Mouse (Mus musculus) midbrain, embryonic 10.5 days (tissue): ENCODE results near the gene Pycard. TPM values are rescaled to one million over a fixed set of nuclear protein-coding genes. Genes with fewer than 3 reads are reported as not detected.
"Not testable (repeated sequence)": the region's sequence is repeated elsewhere in the genome, so short reads cannot be mapped to it uniquely, and the experiment has no call there.

Source experiments
- DNase-seq: peaks from one replicate; pipeline ENCODE4 v3.0.0-alpha.2; 2017; ENCODE audit warnings: low spot score
- H3K27ac ChIP-seq: fragments of 300-500 bp; sonication (generic); replicated peaks from 2 replicates; pipeline ENCODE4 v1.5.1; 2016; ENCODE audit warnings: mild to moderate bottlenecking
- H3K27me3 ChIP-seq: fragments of 300-500 bp; sonication (generic); 2 replicates; pipeline ENCODE4 v1.6.1; 2016; ENCODE audit warnings: low read depth, mild to moderate bottlenecking; ENCODE audit not compliant: poor library complexity, severe bottlenecking
- H3K36me3 ChIP-seq: fragments of 300-500 bp; sonication (generic); 2 replicates; pipeline ENCODE4 v1.6.1; 2016; ENCODE audit warnings: mild to moderate bottlenecking, moderate library complexity
- H3K4me1 ChIP-seq: fragments of 300-500 bp; sonication (generic); 2 replicates; pipeline ENCODE4 v1.6.1; 2016
- H3K4me3 ChIP-seq: fragments of 300-500 bp; sonication (generic); 2 replicates; pipeline ENCODE4 v1.5.1; 2016; ENCODE audit warnings: mild to moderate bottlenecking, moderate library complexity
- H3K9me3 ChIP-seq: fragments of 300-500 bp; sonication (generic); replicated peaks from 2 replicates; pipeline ENCODE4 v1.6.1; 2016; ENCODE audit warnings: mild to moderate bottlenecking
- WGBS: fragments of 180-500 bp; shearing (Covaris S2); methylation state at CpG from one replicate; pipeline ENCODE4 v1.1.7; 2016; 5-methylcytosine and 5-hydroxymethylcytosine counted together
- polyA plus RNA-seq: library from polyadenylated mRNA; unstranded; fragments of >200 nt; fragmentation: Nextera tagmentation; extraction: Ambion mirVana; gene quantifications from 2 replicates; pipeline ENCODE4 v1.2.1, GENCODE M21; 2016

Pycard gene
- polyA plus RNA-seq, result 6.1 and 7.5 TPM in 2 replicates

DNA sequence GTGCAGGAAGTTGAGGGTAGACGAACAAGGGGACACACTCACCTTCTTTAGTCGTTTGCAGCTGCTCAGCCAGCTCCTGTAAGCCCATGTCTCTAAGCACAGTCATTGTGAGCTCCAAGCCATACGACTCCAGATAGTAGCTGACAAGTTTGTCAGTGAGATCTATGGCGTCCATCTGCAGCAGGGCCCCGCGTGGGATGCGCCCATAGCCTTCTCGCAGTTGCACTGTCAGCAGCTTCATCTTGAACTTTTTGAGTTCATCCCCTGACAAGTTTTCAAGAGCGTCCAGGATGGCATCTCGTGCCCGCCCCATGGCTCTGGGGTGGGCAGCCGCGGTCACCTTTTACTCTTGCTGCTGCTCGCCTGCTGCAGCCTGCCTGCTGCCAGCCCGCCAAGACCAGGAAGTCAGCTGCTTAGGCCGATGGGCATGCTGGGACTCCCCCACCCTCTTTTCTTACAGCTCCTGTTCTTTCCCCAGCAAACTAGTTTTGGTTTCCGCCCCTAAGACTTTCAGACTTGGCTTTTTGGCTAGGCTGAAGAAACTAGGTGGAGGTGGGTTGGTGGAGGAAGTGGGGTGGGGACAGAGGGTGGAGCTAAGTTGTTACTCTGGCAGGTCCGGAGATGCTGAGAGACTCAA, at the start of gene Pycard:
Gene Pycard, minus strand, starts transcription at position 527 of the 637 bp plus-strand sequence.
- no peaks in the 10 kb centered on the region for H3K27me3 ChIP-seq
- H3K36me3 ChIP-seq, result peaks cover 44% of the 10 kb centered on the region
- peak within 1 kb of the TSS; percentile 46; the same call in 1 of the 2 replicates for H3K27ac ChIP-seq
- peak within 1 kb of the TSS; percentile 30 for H3K4me3 ChIP-seq
- no peaks in the 10 kb centered on the region for H3K9me3 ChIP-seq
- DNase-seq, result no peak
- H3K4me1 ChIP-seq, result peaks cover 12% of the 10 kb centered on the region
- WGBS, result 21% methylated on average over 18 of the region's 18 CpGs

DNA sequence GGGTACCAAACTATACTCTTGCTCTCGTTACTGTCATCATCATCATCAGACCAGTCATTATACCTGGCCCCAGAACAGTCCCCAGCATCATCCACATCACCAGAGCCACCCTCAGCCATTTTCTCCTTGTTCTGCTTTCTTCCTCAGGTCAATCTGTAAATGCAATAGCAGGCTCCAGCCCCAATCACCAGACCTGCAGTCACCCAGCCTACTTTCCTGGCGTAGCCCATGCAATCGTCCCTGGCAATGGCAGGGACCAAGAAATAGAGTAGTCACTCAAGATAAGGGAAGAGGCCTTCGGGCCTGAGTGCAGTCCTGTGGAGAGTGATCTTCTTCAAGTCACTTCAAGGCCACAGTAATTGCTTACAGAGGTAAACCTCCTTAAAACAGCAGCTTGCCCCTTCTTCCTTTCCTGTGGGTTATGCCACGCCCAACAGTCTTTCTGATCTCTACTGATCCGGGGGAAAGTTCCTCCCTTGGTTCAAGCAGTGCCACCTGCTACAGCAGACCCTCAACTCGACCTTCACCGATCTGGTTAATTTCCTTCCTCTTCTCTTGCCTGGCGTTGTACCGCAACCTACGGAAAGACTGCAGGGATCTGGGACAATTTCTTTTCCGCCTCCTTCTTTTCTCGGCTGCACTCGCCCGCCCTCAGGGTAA, 48.6 kb upstream of the Pycard start:
- not testable (repeated sequence) for DNase-seq
- WGBS, result 86% methylated on average over 15 of the region's 15 CpGs

DNA sequence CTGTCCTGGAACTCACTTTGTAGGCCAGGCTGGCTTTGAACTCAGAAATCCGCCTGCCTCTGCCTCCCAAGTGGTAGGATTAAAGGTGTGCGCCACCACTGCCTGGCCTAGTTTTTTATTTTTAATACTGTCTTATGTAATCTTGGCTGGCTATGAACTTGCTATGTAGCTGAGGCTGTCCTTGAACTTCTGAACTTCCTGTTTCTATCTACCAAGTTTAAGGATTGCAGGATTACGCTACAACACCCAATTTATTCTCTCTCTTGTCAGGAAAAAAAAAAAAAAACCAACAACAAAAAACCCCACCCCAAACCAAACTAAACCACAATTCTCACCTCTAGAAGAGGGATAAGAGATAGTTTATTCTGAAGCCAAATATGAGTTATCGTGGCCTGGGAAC, 39.9 kb upstream of the Pycard start:
- Histone ChIP-seq H3K36me3 (no peaks in the 10 kb centered on the region), H3K9me3 (no peaks in the 10 kb centered on the region), H3K4me3 (no peak overlapping the region), H3K27ac (no peak overlapping the region), H3K27me3 (no peaks in the 10 kb centered on the region), H3K4me1 (no peaks in the 10 kb centered on the region)
- no peak for DNase-seq
- WGBS, result 89% methylated on average over 4 of the region's 4 CpGs

More for the DNA sequence above, 48.6 kb upstream of the Pycard start:
- not testable (repeated sequence) for H3K4me1 ChIP-seq, H3K27me3 ChIP-seq, H3K27ac ChIP-seq, H3K4me3 ChIP-seq, H3K9me3 ChIP-seq, H3K36me3 ChIP-seq

DNA sequence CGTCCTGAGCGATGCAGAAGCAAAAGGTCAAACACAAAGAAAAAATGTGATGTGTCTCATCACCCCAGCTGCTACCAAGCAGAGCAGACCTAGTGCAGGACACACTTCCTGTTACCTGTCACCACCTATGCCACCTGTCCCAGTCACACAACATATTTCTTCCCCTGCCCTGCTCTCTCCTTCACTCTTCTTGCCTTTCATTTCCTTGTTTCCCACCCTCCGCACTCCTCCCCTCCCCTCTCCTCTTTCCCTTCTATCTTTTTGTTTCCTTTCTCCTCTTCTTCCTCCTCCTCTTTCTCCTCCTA, 39.3 kb upstream of the Pycard start:
- H3K4me3 ChIP-seq, result no peak overlapping the region
- H3K9me3 ChIP-seq, result no peaks in the 10 kb centered on the region
- no peaks in the 10 kb centered on the region for H3K36me3 ChIP-seq
- H3K27ac ChIP-seq, result no peak overlapping the region
- H3K4me1 ChIP-seq, result no peaks in the 10 kb centered on the region
- 92% methylated on average over 3 of the region's 3 CpGs for WGBS
- no peak for DNase-seq
- no peaks in the 10 kb centered on the region for H3K27me3 ChIP-seq

- H3K4me1 ChIP-seq, result no peaks in the 10 kb centered on the region
- no peak overlapping the region for H3K27ac ChIP-seq
- no peaks in the 10 kb centered on the region for H3K27me3 ChIP-seq
- H3K36me3 ChIP-seq, result no peaks in the 10 kb centered on the region
- DNase-seq, result no peak
- no peaks in the 10 kb centered on the region for H3K9me3 ChIP-seq
- WGBS, result 91% methylated on average over 5 of the region's 5 CpGs
- no peak overlapping the region for H3K4me3 ChIP-seq
Measured at GRCm38 (mm10) chr7:128032290-128032988, 38.8 kb upstream of the Pycard start.

DNA sequence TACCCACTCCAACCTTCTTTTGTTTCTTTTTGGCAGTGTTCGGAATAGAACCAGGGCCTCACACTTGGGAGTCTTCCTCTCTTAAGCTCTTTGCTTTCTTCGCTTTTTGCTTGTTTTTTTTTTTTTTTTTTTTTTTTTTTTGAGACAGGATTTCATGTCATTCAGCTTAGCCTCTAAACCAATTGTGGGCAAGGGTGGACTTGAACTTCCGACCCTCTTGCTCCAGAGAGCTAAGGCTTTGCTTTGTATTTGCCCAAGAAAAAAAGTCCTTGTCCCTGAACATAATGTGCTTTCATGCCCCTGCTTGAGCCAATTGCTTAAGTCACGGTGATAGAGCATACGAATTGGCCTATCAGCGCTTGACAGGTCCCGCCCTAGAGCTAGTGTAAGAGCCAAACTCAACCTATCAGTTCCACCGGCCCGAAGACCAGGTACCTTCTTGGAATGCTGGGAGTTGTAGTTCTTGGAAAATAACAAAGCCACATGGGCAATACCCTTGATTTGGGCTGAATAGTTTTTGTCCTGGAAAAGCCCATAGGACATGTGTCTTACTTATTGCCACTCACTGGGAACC, 37.8 kb upstream of the Pycard start:
- DNase-seq, result peak; percentile 24
- H3K4me1 ChIP-seq, result no peaks in the 10 kb centered on the region
- no peaks in the 10 kb centered on the region for H3K36me3 ChIP-seq
- no peak overlapping the region for H3K4me3 ChIP-seq
- H3K27me3 ChIP-seq, result no peaks in the 10 kb centered on the region
- no peaks in the 10 kb centered on the region for H3K9me3 ChIP-seq
- no peak overlapping the region for H3K27ac ChIP-seq
- 37% methylated on average over 9 of the region's 9 CpGs for WGBS

GRCm38 (mm10) chr7:128025381-128025780, 31.7 kb upstream of the Pycard start:
- Histone ChIP-seq H3K27ac (no peak overlapping the region), H3K4me3 (no peak overlapping the region), H3K27me3 (no peaks in the 10 kb centered on the region), H3K4me1 (no peaks in the 10 kb centered on the region), H3K9me3 (no peaks in the 10 kb centered on the region), H3K36me3 (no peaks in the 10 kb centered on the region)
- WGBS, result 80% methylated on average over 4 of the region's 4 CpGs
- no peak for DNase-seq

GRCm38 (mm10) chr7:128024932-128025331, 31.3 kb upstream of the Pycard start:
- no peaks in the 10 kb centered on the region for H3K9me3 ChIP-seq
- H3K36me3 ChIP-seq, result no peaks in the 10 kb centered on the region
- 93% methylated on average over 4 of the region's 4 CpGs for whole genome bisulfite sequencing
- no peak overlapping the region for H3K4me3 ChIP-seq
- H3K27ac ChIP-seq, result no peak overlapping the region
- no peaks in the 10 kb centered on the region for H3K4me1 ChIP-seq
- no peak for DNase-seq
- no peaks in the 10 kb centered on the region for H3K27me3 ChIP-seq

DNA sequence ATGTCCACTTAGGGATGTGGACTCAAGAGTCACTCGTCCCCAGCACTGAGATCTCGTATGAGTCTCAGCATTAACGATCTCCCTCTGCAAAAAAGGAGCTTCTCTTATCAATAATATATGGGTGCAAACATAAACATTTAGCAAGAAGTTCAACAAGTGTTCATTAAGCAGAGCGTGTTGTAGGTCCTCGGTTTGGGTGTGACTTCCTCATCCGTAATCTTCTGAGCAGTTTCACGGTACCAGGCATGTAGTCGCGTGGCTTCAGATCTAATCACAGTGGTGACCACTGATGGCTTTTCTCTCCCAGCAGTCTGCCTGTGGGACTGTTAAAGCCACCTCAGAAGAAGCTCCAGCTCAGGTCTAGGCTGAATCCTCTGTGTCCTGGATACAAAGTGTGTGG, 30.7 kb upstream of the Pycard start:
- Histone ChIP-seq H3K27ac (no peak overlapping the region), H3K4me1 (no peaks in the 10 kb centered on the region), H3K4me3 (no peak overlapping the region), H3K36me3 (no peaks in the 10 kb centered on the region), H3K27me3 (no peaks in the 10 kb centered on the region), H3K9me3 (no peaks in the 10 kb centered on the region)
- 95% methylated on average over 9 of the region's 9 CpGs for WGBS
- DNase-seq, result no peak

GRCm38 (mm10) chr7:128023565-128023964, 29.9 kb upstream of the Pycard start:
- no peaks in the 10 kb centered on the region for H3K36me3 ChIP-seq
- 96% methylated on average over 4 of the region's 4 CpGs for WGBS
- DNase-seq, result no peak
- H3K27me3 ChIP-seq, result no peaks in the 10 kb centered on the region
- no peak overlapping the region for H3K27ac ChIP-seq
- H3K4me3 ChIP-seq, result no peak overlapping the region
- H3K9me3 ChIP-seq, result no peaks in the 10 kb centered on the region
- H3K4me1 ChIP-seq, result no peaks in the 10 kb centered on the region

- Histone ChIP-seq H3K36me3 (no peaks in the 10 kb centered on the region), H3K27me3 (no peaks in the 10 kb centered on the region), H3K9me3 (no peaks in the 10 kb centered on the region), H3K27ac (no peak overlapping the region), H3K4me1 (no peaks in the 10 kb centered on the region), H3K4me3 (no peak overlapping the region)
- 63% methylated on average over 8 of the region's 8 CpGs for WGBS
- DNase-seq, result no peak
Measured at GRCm38 (mm10) chr7:128022974-128023373, 29.3 kb upstream of the Pycard start.

- no peak overlapping the region for H3K4me3 ChIP-seq
- 87% methylated on average over 2 of the region's 2 CpGs for WGBS
- no peaks in the 10 kb centered on the region for H3K4me1 ChIP-seq
- no peak for DNase-seq
- no peaks in the 10 kb centered on the region for H3K36me3 ChIP-seq
- no peaks in the 10 kb centered on the region for H3K27me3 ChIP-seq
- H3K9me3 ChIP-seq, result no peaks in the 10 kb centered on the region
- no peak overlapping the region for H3K27ac ChIP-seq
Measured at GRCm38 (mm10) chr7:128019187-128019586, 25.5 kb upstream of the Pycard start.

GRCm38 (mm10) chr7:128018275-128018674, 24.6 kb upstream of the Pycard start:
- 89% methylated on average over 3 of the region's 3 CpGs for WGBS
- no peak for DNase-seq
- no peaks in the 10 kb centered on the region for H3K27me3 ChIP-seq
- no peaks in the 10 kb centered on the region for H3K9me3 ChIP-seq
- H3K4me1 ChIP-seq, result no peaks in the 10 kb centered on the region
- H3K4me3 ChIP-seq, result no peak overlapping the region
- H3K27ac ChIP-seq, result no peak overlapping the region
- H3K36me3 ChIP-seq, result no peaks in the 10 kb centered on the region
